Mouse (Mus musculus): ENCODE data around the gene Pdzk1. TPM values are rescaled to one million over a fixed set of nuclear protein-coding genes. Genes with fewer than 3 reads are reported as not detected.

The Pdzk1 gene
- polyA plus RNA-seq, 1 experiment from 2014 or later, result 0.38 TPM

- H3K36me3 ChIP-seq (ENCODE audit: control insufficient read depth, insufficient read depth, low read length), result no peaks in the 10 kb centered on the region
- no peak overlapping the region for H3K4me2 ChIP-seq
- WGBS, result 49% methylated on average over 6 of the region's 6 CpGs
- ATAC-seq (ENCODE audit: low FRiP score) (no peak), DNase-seq (ENCODE audit: low spot score, missing footprints) (peak; percentile 8)
- no peaks in the 10 kb centered on the region for H3K9me3 ChIP-seq (ENCODE audit: control insufficient read depth, low read length)
- no peaks in the 10 kb centered on the region for H3K4me1 ChIP-seq (ENCODE audit: control insufficient read depth, insufficient read depth, low read length)
- H3K27me3 ChIP-seq (ENCODE audit: control insufficient read depth, insufficient read depth, low read length), result no peaks in the 10 kb centered on the region
- H3K27ac ChIP-seq (ENCODE audit: low read depth, low read length), result no peak overlapping the region
- H3K4me3 ChIP-seq (ENCODE audit: low read depth, low read length), result no peak overlapping the region
- H3K9ac ChIP-seq (ENCODE audit: low read length), result no peak overlapping the region
These were observed 18.6 kb downstream of the Pdzk1 start for GRCm38 (mm10) chr3:96847661-96848060.

GRCm38 (mm10) chr3:96848470-96848869, 19.4 kb downstream of the Pdzk1 start:
- ATAC-seq (ENCODE audit: low FRiP score) (no peak), DNase-seq (ENCODE audit: low spot score, missing footprints) (no peak)
- no peak overlapping the region for H3K9ac ChIP-seq (ENCODE audit: low read length)
- no peak overlapping the region for H3K4me2 ChIP-seq
- no peaks in the 10 kb centered on the region for H3K4me1 ChIP-seq (ENCODE audit: control insufficient read depth, insufficient read depth, low read length)
- no peak overlapping the region for H3K4me3 ChIP-seq (ENCODE audit: low read depth, low read length)
- H3K27ac ChIP-seq (ENCODE audit: low read depth, low read length), result no peak overlapping the region
- no peaks in the 10 kb centered on the region for H3K9me3 ChIP-seq (ENCODE audit: control insufficient read depth, low read length)
- 93% methylated on average over 7 of the region's 8 CpGs for WGBS
- no peaks in the 10 kb centered on the region for H3K27me3 ChIP-seq (ENCODE audit: control insufficient read depth, insufficient read depth, low read length)
- no peaks in the 10 kb centered on the region for H3K36me3 ChIP-seq (ENCODE audit: control insufficient read depth, insufficient read depth, low read length)

GRCm38 (mm10) chr3:96849168-96849727, 20.2 kb downstream of the Pdzk1 start:
- Histone ChIP-seq H3K9ac (ENCODE audit: low read length) (no peak overlapping the region), H3K36me3 (ENCODE audit: control insufficient read depth, insufficient read depth, low read length) (no peaks in the 10 kb centered on the region), H3K27me3 (ENCODE audit: control insufficient read depth, insufficient read depth, low read length) (no peaks in the 10 kb centered on the region), H3K4me3 (ENCODE audit: low read depth, low read length) (no peak overlapping the region), H3K9me3 (ENCODE audit: control insufficient read depth, low read length) (no peaks in the 10 kb centered on the region), H3K4me2 (no peak overlapping the region), H3K27ac (ENCODE audit: low read depth, low read length) (no peak overlapping the region), H3K4me1 (ENCODE audit: control insufficient read depth, insufficient read depth, low read length) (no peaks in the 10 kb centered on the region)
- 87% methylated on average over 2 of the region's 2 CpGs for WGBS
- DNase-seq (ENCODE audit: low spot score, missing footprints) (peak; percentile 8), ATAC-seq (ENCODE audit: low FRiP score) (no peak)

- 88% methylated on average over 6 of the region's 6 CpGs for WGBS
- no peak for ATAC-seq (ENCODE audit: low FRiP score)
These were observed 23.5 kb downstream of the Pdzk1 start for GRCm38 (mm10) chr3:96852561-96852960.

GRCm38 (mm10) chr3:96854376-96854775, 25.3 kb downstream of the Pdzk1 start:
- ATAC-seq (ENCODE audit: low FRiP score) (no peak), DNase-seq (ENCODE audit: low spot score, missing footprints) (peak; percentile 6)
- Histone ChIP-seq H3K27me3 (ENCODE audit: control insufficient read depth, insufficient read depth, low read length) (no peaks in the 10 kb centered on the region), H3K9ac (ENCODE audit: low read length) (no peak overlapping the region), H3K9me3 (ENCODE audit: control insufficient read depth, low read length) (no peaks in the 10 kb centered on the region), H3K27ac (ENCODE audit: low read depth, low read length) (no peak overlapping the region), H3K4me3 (ENCODE audit: low read depth, low read length) (no peak overlapping the region), H3K36me3 (ENCODE audit: control insufficient read depth, insufficient read depth, low read length) (no peaks in the 10 kb centered on the region), H3K4me1 (ENCODE audit: control insufficient read depth, insufficient read depth, low read length) (no peaks in the 10 kb centered on the region), H3K4me2 (no peak overlapping the region)
- WGBS, result 90% methylated on average over 4 of the region's 4 CpGs

More at GRCm38 (mm10) chr3:96852561-96852960, 23.5 kb downstream of the Pdzk1 start:
- Histone ChIP-seq H3K27ac (ENCODE audit: low read depth, low read length) (no peak overlapping the region), H3K4me1 (ENCODE audit: control insufficient read depth, insufficient read depth, low read length) (no peaks in the 10 kb centered on the region), H3K9ac (ENCODE audit: low read length) (no peak overlapping the region), H3K4me2 (no peak overlapping the region), H3K36me3 (ENCODE audit: control insufficient read depth, insufficient read depth, low read length) (no peaks in the 10 kb centered on the region), H3K9me3 (ENCODE audit: control insufficient read depth, low read length) (no peaks in the 10 kb centered on the region), H3K4me3 (ENCODE audit: low read depth, low read length) (no peak overlapping the region), H3K27me3 (ENCODE audit: control insufficient read depth, insufficient read depth, low read length) (no peaks in the 10 kb centered on the region)
- DNase-seq (ENCODE audit: low spot score, missing footprints), result peak; percentile 4

GRCm38 (mm10) chr3:96855833-96856232, 26.7 kb downstream of the Pdzk1 start:
- H3K9ac ChIP-seq (ENCODE audit: low read length), result no peak overlapping the region
- ATAC-seq (ENCODE audit: low FRiP score) (no peak), DNase-seq (ENCODE audit: low spot score, missing footprints) (no peak)
- no peak overlapping the region for H3K27ac ChIP-seq (ENCODE audit: low read depth, low read length)
- H3K36me3 ChIP-seq (ENCODE audit: control insufficient read depth, insufficient read depth, low read length), result no peaks in the 10 kb centered on the region
- H3K27me3 ChIP-seq (ENCODE audit: control insufficient read depth, insufficient read depth, low read length), result no peaks in the 10 kb centered on the region
- H3K4me1 ChIP-seq (ENCODE audit: control insufficient read depth, insufficient read depth, low read length), result no peaks in the 10 kb centered on the region
- H3K9me3 ChIP-seq (ENCODE audit: control insufficient read depth, low read length), result no peaks in the 10 kb centered on the region
- H3K4me3 ChIP-seq (ENCODE audit: low read depth, low read length), result no peak overlapping the region
- H3K4me2 ChIP-seq, result no peak overlapping the region
- WGBS, result 76% methylated on average over 3 of the region's 3 CpGs

- no peak for ATAC-seq (ENCODE audit: low FRiP score)
These were observed 31.4 kb downstream of the Pdzk1 start for GRCm38 (mm10) chr3:96860498-96860897.

GRCm38 (mm10) chr3:96867863-96868262, 38.8 kb downstream of the Pdzk1 start:
- Histone ChIP-seq H3K9ac (ENCODE audit: low read length) (no peak overlapping the region), H3K36me3 (ENCODE audit: control insufficient read depth, insufficient read depth, low read length) (peaks cover 5% of the 10 kb centered on the region; the same call in 1 of the 2 replicates), H3K4me2 (no peak overlapping the region), H3K27me3 (ENCODE audit: control insufficient read depth, insufficient read depth, low read length) (no peaks in the 10 kb centered on the region), H3K27ac (ENCODE audit: low read depth, low read length) (no peak overlapping the region), H3K4me1 (ENCODE audit: control insufficient read depth, insufficient read depth, low read length) (no peaks in the 10 kb centered on the region), H3K9me3 (ENCODE audit: control insufficient read depth, low read length) (no peaks in the 10 kb centered on the region), H3K4me3 (ENCODE audit: low read depth, low read length) (no peak overlapping the region)
- DNase-seq (ENCODE audit: low spot score, missing footprints), result no peak
- no peak for ATAC-seq (ENCODE audit: low FRiP score)
- 94% methylated on average over 3 of the region's 3 CpGs for WGBS

More at GRCm38 (mm10) chr3:96860498-96860897, 31.4 kb downstream of the Pdzk1 start:
- no peak overlapping the region for H3K27ac ChIP-seq (ENCODE audit: low read depth, low read length)
- no peak overlapping the region for H3K4me2 ChIP-seq
- H3K36me3 ChIP-seq (ENCODE audit: control insufficient read depth, insufficient read depth, low read length), result no peaks in the 10 kb centered on the region
- 89% methylated on average over 5 of the region's 5 CpGs for WGBS
- no peaks in the 10 kb centered on the region for H3K27me3 ChIP-seq (ENCODE audit: control insufficient read depth, insufficient read depth, low read length)
- no peak overlapping the region for H3K4me3 ChIP-seq (ENCODE audit: low read depth, low read length)
- no peak overlapping the region for H3K9ac ChIP-seq (ENCODE audit: low read length)
- H3K4me1 ChIP-seq (ENCODE audit: control insufficient read depth, insufficient read depth, low read length), result no peaks in the 10 kb centered on the region
- DNase-seq (ENCODE audit: low spot score, missing footprints), result no peak
- no peaks in the 10 kb centered on the region for H3K9me3 ChIP-seq (ENCODE audit: control insufficient read depth, low read length)

GRCm38 (mm10) chr3:96868566-96868965, 39.5 kb downstream of the Pdzk1 start:
- 94% methylated on average over 8 of the region's 8 CpGs for WGBS
- Histone ChIP-seq H3K27me3 (ENCODE audit: control insufficient read depth, insufficient read depth, low read length) (no peaks in the 10 kb centered on the region), H3K9me3 (ENCODE audit: control insufficient read depth, low read length) (no peaks in the 10 kb centered on the region), H3K4me2 (no peak overlapping the region), H3K9ac (ENCODE audit: low read length) (no peak overlapping the region), H3K4me1 (ENCODE audit: control insufficient read depth, insufficient read depth, low read length) (no peaks in the 10 kb centered on the region), H3K36me3 (ENCODE audit: control insufficient read depth, insufficient read depth, low read length) (peaks cover 7% of the 10 kb centered on the region; the same call in 1 of the 2 replicates), H3K4me3 (ENCODE audit: low read depth, low read length) (no peak overlapping the region), H3K27ac (ENCODE audit: low read depth, low read length) (no peak overlapping the region)
- ATAC-seq (ENCODE audit: low FRiP score), result no peak
- no peak for DNase-seq (ENCODE audit: low spot score, missing footprints)
